Mouse (Mus musculus) bone marrow macrophage, adult 2 months (primary cell): ENCODE measurements at regions not wholly inside any gene's neighbourhood (a gene's known extent, or its start where the extent isn't known, plus 50 kb on each side); places are given as distances from the start of the nearest gene placed in this dataset.

ENCODE experiments used
- CTCF ChIP-seq: IDR thresholded peaks from 2 replicates; pipeline ENCODE4 v1.5.1; 2012; ENCODE audit warnings: low read depth, mild to moderate bottlenecking, low read length, moderate library complexity
- POLR2A ChIP-seq: IDR thresholded peaks from 2 replicates; pipeline ENCODE4 v1.6.1; 2012; ENCODE audit warnings: mild to moderate bottlenecking, low read depth, low read length, borderline replicate concordance

DNA sequence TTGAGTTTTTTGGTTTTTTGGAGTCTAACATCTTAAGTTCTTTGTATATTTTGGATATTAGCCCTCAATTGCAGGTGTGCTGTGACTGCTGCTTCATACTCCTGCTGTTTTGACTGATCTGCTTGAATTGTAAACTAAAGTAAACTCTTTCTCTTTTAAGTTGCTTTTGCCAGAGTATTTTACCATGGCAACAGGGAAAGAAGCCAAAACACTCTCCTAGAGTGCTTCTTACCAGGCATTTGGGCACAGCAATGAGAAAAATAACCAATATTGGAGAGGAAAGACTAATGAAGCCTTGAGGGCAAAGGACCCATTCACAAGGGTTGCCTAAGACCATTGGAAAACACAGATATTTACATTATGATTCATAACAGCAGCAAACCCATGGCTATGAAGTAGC lies 437.3 kb downstream of the Wdr11 start:
- TF ChIP-seq POLR2A (no peak), CTCF (no peak)
